Mouse (Mus musculus) thymus, adult 2 months (tissue): Measurements from ENCODE around the gene Thsd7b.

Experiments
- CTCF ChIP-seq: fragments of 200-500 bp; IDR thresholded peaks from 2 replicates; pipeline ENCODE4 v1.5.1; 2012; ENCODE audit warnings: mild to moderate bottlenecking, control low read depth, low read length, moderate library complexity, borderline replicate concordance; ENCODE audit not compliant: control insufficient read depth, poor library complexity, insufficient read depth; ENCODE audit errors: extremely low read depth
- POLR2A ChIP-seq: fragments of 200-500 bp; IDR thresholded peaks from 2 replicates; pipeline ENCODE4 v1.6.1; 2012; ENCODE audit warnings: mild to moderate bottlenecking, low read length, control low read depth, moderate library complexity; ENCODE audit not compliant: control insufficient read depth, poor library complexity, insufficient read depth; ENCODE audit errors: extremely low read depth

DNA sequence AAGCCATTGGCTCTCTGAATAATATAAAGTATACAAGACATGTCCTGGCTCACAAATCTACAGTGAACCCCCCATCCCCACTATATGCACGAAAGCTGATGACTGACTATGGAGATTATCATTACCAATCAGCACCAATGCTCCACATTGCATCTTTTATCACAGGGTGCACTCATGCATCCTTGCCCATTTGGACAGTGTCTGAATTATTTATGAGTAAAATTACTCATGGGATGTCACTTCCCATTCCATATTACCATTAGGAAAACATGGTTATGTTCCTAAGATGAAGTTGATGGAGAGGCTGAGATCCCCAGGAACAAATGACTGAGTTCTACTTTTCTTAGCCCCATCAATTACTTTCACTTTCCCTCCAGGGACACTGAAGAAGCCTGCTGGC, 220.8 kb downstream of the Thsd7b start:
- TF ChIP-seq POLR2A: no peak
- no peak for TF ChIP-seq CTCF
